Mouse (Mus musculus) lung, adult 2 months (tissue): Measurements from ENCODE around the gene Dydc1. TPM values are rescaled to one million over a fixed set of nuclear protein-coding genes. Genes with fewer than 3 reads are reported as not detected.
A peak's percentile ranks its signal among the peaks of the same experiment; 100 is the strongest.

Experiments
- DNase-seq: peaks from one replicate; pipeline ENCODE4 v3.0.0; 2022
- H3K4me1 ChIP-seq: fragments of 200-500 bp; 2 replicates; pipeline ENCODE4 v1.6.1; 2011; ENCODE audit warnings: low read length; ENCODE audit not compliant: control insufficient read depth, insufficient read depth
- H3K4me3 ChIP-seq: fragments of 200-500 bp; replicated peaks from 2 replicates; pipeline ENCODE3; 2011; ENCODE audit warnings: low read depth, mild to moderate bottlenecking, control low read depth, low read length; ENCODE audit errors: extremely low read depth
- CTCF ChIP-seq: fragments of 200-500 bp; IDR thresholded peaks from 2 replicates; pipeline ENCODE4 v1.5.1; 2011; ENCODE audit warnings: mild to moderate bottlenecking, low read length, control low read depth; ENCODE audit not compliant: insufficient read depth
- POLR2A ChIP-seq: fragments of 200-500 bp; IDR thresholded peaks from 2 replicates; pipeline ENCODE4 v1.6.1; 2011; ENCODE audit warnings: low read depth, mild to moderate bottlenecking, control low read depth, low read length, borderline replicate concordance; ENCODE audit errors: extremely low read depth
- WGBS: fragments of 180-500 bp; shearing (Covaris S2); methylation state at CpG from one replicate; pipeline ENCODE4 v1.1.7; 2018; 5-methylcytosine and 5-hydroxymethylcytosine counted together
- polyA plus RNA-seq: library from polyadenylated mRNA; depleted of rRNA; stranded (reverse); fragments of >200 nt; gene quantifications from 2 replicates; pipeline ENCODE4 v1.2.3, GENCODE M21; 2012; rRNA removed

Dydc1 gene
- polyA plus RNA-seq, result 0.16 and 0.19 TPM in 2 replicates

GRCm38 (mm10) chr14:41072229-41072943, at the start of gene Dydc1:
Gene Dydc1 (plus strand): TSS chr14:41072911.
- H3K4me1 ChIP-seq, result peaks cover 3% of the 10 kb centered on the region; the same call in 1 of the 2 replicates
- WGBS, result 12% methylated on average over 23 of the region's 23 CpGs
- H3K4me3 ChIP-seq, result peak within 1 kb of the TSS; percentile 27
- peak; percentile 58 for DNase-seq
- TF ChIP-seq POLR2A, result no peak
- no peak for TF ChIP-seq CTCF

GRCm38 (mm10) chr14:41025087-41025486, 47.6 kb upstream of the Dydc1 start:
- WGBS, result 89% methylated on average over 2 of the region's 2 CpGs
- no peak for DNase-seq
- Histone ChIP-seq H3K4me1 (no peaks in the 10 kb centered on the region), H3K4me3 (no peak overlapping the region)
- no peak for TF ChIP-seq CTCF
- TF ChIP-seq POLR2A, result no peak

GRCm38 (mm10) chr14:41025594-41026284, 47.0 kb upstream of the Dydc1 start:
- WGBS, result 68% methylated on average over 7 of the region's 7 CpGs
- Histone ChIP-seq H3K4me1 (no peaks in the 10 kb centered on the region), H3K4me3 (no peak overlapping the region)
- no peak for DNase-seq
- no peak for TF ChIP-seq POLR2A
- no peak for TF ChIP-seq CTCF

DNA sequence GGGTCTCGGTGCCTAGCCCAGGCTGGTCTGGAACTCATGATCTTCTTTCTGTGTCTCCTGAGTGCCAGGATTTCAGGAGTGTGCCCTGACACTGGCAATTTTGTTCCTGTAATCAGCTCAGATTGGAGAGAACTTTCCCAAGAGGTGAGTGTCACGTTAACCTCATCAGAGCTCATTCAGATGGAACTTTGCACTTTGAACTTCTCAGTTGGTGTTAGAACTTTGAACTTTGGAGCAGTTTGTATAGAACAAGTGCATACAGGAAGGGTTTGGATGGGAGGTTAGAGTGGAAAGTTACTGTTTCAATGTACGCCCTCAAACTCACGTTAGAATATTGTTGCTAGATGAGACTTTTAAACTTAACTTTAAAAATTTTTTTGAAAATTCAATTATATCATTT, 43.4 kb upstream of the Dydc1 start:
- no peak overlapping the region for H3K4me3 ChIP-seq
- TF ChIP-seq CTCF (no peak), POLR2A (no peak)
- WGBS, result 80% methylated on average over 4 of the region's 4 CpGs
- H3K4me1 ChIP-seq, result no peaks in the 10 kb centered on the region
- DNase-seq, result no peak

DNA sequence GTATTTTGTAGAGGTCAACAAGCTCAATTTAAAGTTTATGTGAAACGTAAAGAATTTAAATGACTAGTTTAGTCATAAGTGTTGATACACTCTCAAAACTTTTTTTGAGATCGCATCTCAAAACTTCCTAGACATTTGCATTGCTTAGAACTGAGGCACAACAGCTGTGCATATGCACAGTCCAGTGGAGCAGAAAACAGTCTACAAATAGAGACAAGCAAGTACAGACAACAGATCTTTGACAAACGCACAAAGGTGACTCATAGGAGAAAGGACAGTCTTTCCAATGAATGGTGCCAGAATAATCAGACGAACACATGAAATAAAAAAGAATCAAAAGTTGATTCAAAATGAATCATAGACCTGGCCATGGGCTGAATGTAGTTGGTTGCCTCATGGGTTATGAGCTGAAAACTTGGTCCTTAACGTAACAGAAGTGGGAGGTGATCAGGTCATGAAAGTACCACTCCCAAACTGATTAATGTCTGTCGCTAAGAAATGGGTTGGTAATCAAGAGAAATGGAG, 41.7 kb upstream of the Dydc1 start:
- Histone ChIP-seq H3K4me1 (no peaks in the 10 kb centered on the region), H3K4me3 (no peak overlapping the region)
- WGBS, result 85% methylated on average over 6 of the region's 6 CpGs
- TF ChIP-seq CTCF (no peak), POLR2A (no peak)
- no peak for DNase-seq

DNA sequence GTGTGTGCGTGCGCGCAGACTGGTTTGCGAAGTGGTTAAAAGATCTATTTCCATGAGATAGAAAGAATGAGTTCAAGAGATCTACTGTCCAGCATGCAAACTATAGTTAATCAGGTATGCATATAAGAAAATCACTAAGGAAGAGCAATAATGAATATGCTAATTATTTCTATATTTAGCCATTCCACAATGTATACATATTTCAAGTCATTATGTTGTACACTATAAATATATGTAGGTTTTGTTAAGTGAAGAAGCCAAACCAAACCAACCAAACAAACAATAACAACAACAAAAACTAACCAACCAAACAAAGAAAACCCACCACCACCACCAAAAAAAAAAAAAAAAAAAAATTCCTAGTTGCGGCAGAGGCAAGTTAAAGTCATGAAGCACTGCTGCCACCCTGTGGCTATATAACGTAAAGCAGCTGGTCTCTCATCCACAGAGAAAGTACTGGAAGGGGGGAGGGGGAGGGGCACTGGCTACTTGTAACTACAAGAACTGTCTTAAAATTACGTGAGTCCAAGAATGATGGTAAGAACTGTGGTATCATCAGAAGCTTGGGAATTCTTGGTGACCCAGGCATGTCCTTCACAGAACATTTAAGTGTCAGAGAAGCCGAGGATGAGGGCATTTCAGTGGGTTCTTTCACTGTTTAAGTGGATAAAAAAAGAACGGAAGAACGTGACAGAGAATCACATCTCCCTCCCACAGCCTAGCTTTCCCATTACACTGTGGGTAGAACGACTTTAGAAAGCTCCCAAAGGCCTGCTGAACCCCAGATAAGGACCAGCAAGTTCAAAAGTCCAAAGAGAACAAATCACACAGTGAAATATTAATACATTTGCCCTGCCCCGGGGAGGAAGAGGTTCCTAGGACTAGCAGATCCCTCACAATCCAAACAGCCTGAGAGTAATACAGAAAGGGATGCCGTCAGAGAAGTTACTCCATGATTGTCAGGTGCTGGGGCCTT, 39.3 kb upstream of the Dydc1 start:
- peak; percentile 61 for DNase-seq
- H3K4me1 ChIP-seq, result no peaks in the 10 kb centered on the region

GRCm38 (mm10) chr14:41035146-41035798, 37.4 kb upstream of the Dydc1 start:
- WGBS, result 31% methylated on average over 6 of the region's 6 CpGs
- peak; percentile 42 for DNase-seq
- Histone ChIP-seq H3K4me3 (no peak overlapping the region), H3K4me1 (no peaks in the 10 kb centered on the region)
- TF ChIP-seq CTCF (peak; percentile 86), POLR2A (no peak)

More for the DNA sequence above, 39.3 kb upstream of the Dydc1 start:
- TF ChIP-seq POLR2A, result no peak
- peak; percentile 46 for TF ChIP-seq CTCF
- 49% methylated on average over 13 of the region's 13 CpGs for WGBS
- H3K4me3 ChIP-seq, result no peak overlapping the region

GRCm38 (mm10) chr14:41047402-41047801, 25.3 kb upstream of the Dydc1 start:
- H3K4me3 ChIP-seq, result no peak overlapping the region
- TF ChIP-seq CTCF (no peak), POLR2A (no peak)
- no peaks in the 10 kb centered on the region for H3K4me1 ChIP-seq
- WGBS, result 73% methylated on average over 2 of the region's 2 CpGs
- no peak for DNase-seq
